Mouse (Mus musculus): ENCODE data around the gene Rasa3.

DNA sequence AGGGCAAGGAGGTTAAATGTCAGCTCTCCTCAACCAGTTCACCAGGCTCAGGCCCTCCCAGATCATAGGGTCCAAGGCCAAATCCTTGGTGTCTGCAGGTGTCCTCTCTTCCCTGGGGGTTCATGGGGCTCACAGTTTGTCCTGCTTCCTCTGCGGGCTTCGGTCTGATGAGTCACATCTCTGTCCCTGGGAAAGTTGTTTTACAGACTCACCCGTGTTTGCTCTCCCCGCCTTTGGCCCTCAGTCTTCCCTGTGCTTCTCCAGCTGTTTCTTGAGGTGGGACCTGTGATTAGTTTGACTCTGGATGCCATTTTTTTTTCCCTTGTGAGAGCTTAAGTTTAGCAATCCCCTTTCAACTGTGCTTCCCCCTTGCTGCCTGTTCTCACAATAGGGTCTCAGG, 18.8 kb upstream of the Rasa3 start:
- TF ChIP-seq CEBPB (IDR thresholded peaks at IDR 0.05; ENCODE audit: low read depth): no peak
- TF ChIP-seq CTCF (IDR thresholded peaks at IDR 0.05; ENCODE audit: control insufficient read depth, insufficient read depth, insufficient read length): no peak
- no peak for TF ChIP-seq MYOG (IDR thresholded peaks at IDR 0.05; ENCODE audit: control insufficient read depth, extremely low read depth, insufficient read length)
- no peak for TF ChIP-seq FOSL1 (IDR thresholded peaks at IDR 0.05; ENCODE audit: insufficient read depth, low read length, poor library complexity, severe bottlenecking)
